Mouse (Mus musculus): Measurements from ENCODE around the gene Gm3500.
"Not testable (repeated sequence)": the region's sequence is repeated elsewhere in the genome, so short reads cannot be mapped to it uniquely, and the experiment has no call there.

Gene Gm3500

GRCm38 (mm10) chr14:5388949-5389348, at the start of gene Gm3500:
Gene Gm3500 (minus strand): TSS chr14:5389049.
- DNase-seq (ENCODE audit: low read depth) = not testable (repeated sequence)

- DNase-seq (ENCODE audit: low read depth) = not testable (repeated sequence)
Observed at GRCm38 (mm10) chr14:5334828-5335227, 54.0 kb downstream of the Gm3500 start, which contains the start of gene Gm3542. Gene Gm3542 (minus strand): TSS chr14:5334928.

Measured in naive thymus-derived CD4-positive, alpha-beta T cell, adult 2 months (primary cell).